Mouse (Mus musculus): ENCODE measurements around the gene Tcf19. TPM values are rescaled to one million over a fixed set of nuclear protein-coding genes. Genes with fewer than 3 reads are reported as not detected.

Tcf19 gene
- polyA plus RNA-seq (2015; fragmentation: Nextera tagmentation; extraction: Ambion mirVana), result 48.8 and 53.2 TPM in 2 replicates

DNA sequence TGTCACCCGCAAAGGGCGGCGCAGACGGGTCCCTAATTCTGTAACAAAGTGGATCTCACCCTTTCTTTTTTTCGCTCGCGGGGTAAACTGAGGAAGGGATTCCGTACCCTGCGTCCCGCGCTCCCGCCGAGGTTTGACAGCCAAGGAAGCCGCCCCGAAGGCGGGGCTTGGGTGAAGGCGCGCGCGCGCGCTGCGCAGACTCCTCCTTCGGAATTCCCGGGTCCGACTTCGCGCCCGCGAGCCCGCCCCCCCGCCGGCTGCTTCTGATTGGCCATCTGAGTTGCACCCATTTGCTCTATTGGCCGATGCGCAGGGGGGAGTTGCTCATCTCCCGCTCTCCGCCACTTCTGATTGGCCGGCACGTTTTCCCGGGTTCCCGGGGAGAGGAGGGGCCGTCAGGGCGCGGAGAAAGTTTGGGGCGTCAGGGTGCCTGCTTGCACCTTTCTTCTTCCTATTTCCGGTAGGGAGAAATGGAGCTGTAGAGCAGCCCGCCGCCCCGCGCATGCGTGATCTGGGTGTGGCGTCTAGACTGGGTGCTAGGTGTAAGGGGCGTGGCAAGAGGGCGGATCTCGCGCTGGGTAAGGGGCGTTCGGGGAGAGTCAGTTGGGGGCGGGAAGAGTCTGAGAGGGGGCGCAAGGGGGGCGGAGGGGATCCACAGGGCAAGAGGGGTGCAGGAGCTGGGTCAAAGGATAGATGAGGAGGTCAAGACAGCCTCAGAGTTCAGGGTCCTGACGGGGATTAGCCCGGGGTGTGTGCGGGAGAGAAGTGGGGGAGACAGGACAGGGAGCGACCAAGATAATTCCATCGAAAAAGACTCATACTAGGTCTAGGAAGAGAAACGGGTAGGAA, at the start of gene Tcf19, which contains the start of gene Cchcr1:
Gene Tcf19 (minus strand): TSS at position 173 of the 849 bp plus-strand sequence.
Gene Cchcr1 (plus strand): TSS at position 449 of the 849 bp plus-strand sequence.
- H3K36me3 ChIP-seq, result peaks cover 42% of the 10 kb centered on the region

DNA sequence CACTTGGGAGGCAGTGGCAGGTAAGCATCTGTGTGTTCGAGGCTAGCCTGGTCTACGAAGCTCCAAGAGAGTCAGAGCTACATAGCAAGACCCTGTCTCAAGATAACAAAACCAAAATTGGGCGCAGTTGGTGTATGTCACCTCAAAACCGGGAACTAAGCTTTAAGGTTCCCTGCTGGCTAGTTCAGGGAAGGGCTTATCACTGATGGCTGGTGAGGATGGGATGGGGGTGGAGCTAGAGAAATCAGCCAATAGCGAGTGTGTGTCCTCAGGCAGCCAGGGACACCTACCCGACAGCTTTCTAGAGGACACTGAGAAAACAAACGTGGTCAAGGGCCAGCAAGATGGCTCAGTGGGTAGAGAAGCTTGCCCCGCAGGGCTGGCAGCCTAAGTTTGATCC, 41.6 kb upstream of the Tcf19 start:
- no peak overlapping the region for H3K27ac ChIP-seq (replicated peaks)
- no peak for ATAC-seq (ENCODE audit: extremely low read depth, insufficient number of reproducible peaks, low FRiP score, low TSS enrichment)
- H3K4me2 ChIP-seq, result no peak overlapping the region
- no peaks in the 10 kb centered on the region for H3K27me3 ChIP-seq (replicated peaks)
- 47% methylated on average over 8 of the region's 8 CpGs for WGBS
- 0 out of 2 replicates have a peak, but pooled peaks cover 3% of the 10 kb centered on the region for H3K4me1 ChIP-seq
- H3K9ac ChIP-seq, result no peak overlapping the region
- H3K36me3 ChIP-seq, result no peaks in the 10 kb centered on the region
- no peak overlapping the region for H3K4me3 ChIP-seq
- no peaks in the 10 kb centered on the region for H3K9me3 ChIP-seq

More for the DNA sequence above, at the start of gene Tcf19, which contains the start of gene Cchcr1:
- ATAC-seq (ENCODE audit: extremely low read depth, insufficient number of reproducible peaks, low FRiP score, low TSS enrichment), result peak; percentile 93
- peak within 1 kb of the TSS; percentile 63 for H3K27ac ChIP-seq (replicated peaks)
- peak within 1 kb of the TSS; percentile 84 for H3K9ac ChIP-seq
- H3K4me2 ChIP-seq, result peak within 1 kb of the TSS; percentile 76
- H3K4me1 ChIP-seq, result peaks cover 35% of the 10 kb centered on the region
- peak within 1 kb of the TSS; percentile 67 for H3K4me3 ChIP-seq
- H3K27me3 ChIP-seq (replicated peaks), result no peaks in the 10 kb centered on the region
- H3K9me3 ChIP-seq, result no peaks in the 10 kb centered on the region
- WGBS, result under 1% methylated on average over 66 of the region's 67 CpGs

DNA sequence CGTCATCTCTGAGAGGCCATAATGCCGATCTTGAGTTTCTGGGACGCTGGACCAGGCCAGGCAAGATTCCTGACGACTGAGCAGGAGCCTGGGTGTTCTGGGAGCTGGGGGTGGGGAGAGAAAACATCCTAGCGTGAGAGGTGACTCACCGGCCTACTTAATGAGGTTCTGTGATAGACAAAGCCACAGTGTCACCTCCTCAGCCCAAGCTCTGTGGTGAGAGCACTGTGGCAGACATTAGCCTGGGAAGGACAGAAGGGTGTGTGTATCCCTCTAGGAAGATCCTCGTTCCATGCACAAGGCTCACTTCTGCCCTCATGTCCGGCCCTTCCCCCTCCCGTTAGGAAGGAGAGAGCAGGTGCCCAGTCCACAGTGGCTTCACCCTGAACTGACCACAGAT, 40.7 kb upstream of the Tcf19 start:
- Histone ChIP-seq H3K4me3 (no peak overlapping the region), H3K36me3 (no peaks in the 10 kb centered on the region), H3K9ac (no peak overlapping the region), H3K27ac (replicated peaks) (no peak overlapping the region), H3K4me2 (no peak overlapping the region), H3K9me3 (no peaks in the 10 kb centered on the region), H3K4me1 (peaks cover 3% of the 10 kb centered on the region; the same call in 1 of the 2 replicates), H3K27me3 (replicated peaks) (no peaks in the 10 kb centered on the region)
- WGBS, result 59% methylated on average over 9 of the region's 9 CpGs
- ATAC-seq (ENCODE audit: extremely low read depth, insufficient number of reproducible peaks, low FRiP score, low TSS enrichment), result no peak

DNA sequence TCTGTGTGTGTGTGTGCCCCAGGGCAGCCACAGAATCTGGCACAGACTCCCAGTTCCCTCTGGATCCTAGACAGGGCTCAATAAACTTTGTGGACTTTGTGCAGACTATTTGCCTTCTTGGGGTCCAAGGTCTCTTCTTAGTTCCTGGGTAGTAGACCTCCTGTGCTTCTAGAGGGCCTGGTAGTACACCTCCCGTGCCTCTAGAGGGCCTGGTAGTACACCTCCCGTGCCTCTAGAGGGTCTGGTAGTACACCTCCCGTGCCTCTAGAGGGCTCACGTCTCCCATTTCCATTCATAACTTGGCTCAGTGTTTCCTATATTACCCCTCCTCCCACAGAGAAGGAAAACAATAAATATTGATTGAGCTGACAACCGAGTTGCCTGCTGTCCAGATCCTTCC, 40.2 kb upstream of the Tcf19 start:
- no peaks in the 10 kb centered on the region for H3K9me3 ChIP-seq
- H3K4me2 ChIP-seq, result no peak overlapping the region
- no peak overlapping the region for H3K27ac ChIP-seq (replicated peaks)
- no peaks in the 10 kb centered on the region for H3K27me3 ChIP-seq (replicated peaks)
- no peak overlapping the region for H3K9ac ChIP-seq
- H3K4me3 ChIP-seq, result no peak overlapping the region
- ATAC-seq (ENCODE audit: extremely low read depth, insufficient number of reproducible peaks, low FRiP score, low TSS enrichment), result no peak
- WGBS, result 27% methylated on average over 5 of the region's 5 CpGs
- H3K36me3 ChIP-seq, result no peaks in the 10 kb centered on the region
- peaks cover 8% of the 10 kb centered on the region for H3K4me1 ChIP-seq

DNA sequence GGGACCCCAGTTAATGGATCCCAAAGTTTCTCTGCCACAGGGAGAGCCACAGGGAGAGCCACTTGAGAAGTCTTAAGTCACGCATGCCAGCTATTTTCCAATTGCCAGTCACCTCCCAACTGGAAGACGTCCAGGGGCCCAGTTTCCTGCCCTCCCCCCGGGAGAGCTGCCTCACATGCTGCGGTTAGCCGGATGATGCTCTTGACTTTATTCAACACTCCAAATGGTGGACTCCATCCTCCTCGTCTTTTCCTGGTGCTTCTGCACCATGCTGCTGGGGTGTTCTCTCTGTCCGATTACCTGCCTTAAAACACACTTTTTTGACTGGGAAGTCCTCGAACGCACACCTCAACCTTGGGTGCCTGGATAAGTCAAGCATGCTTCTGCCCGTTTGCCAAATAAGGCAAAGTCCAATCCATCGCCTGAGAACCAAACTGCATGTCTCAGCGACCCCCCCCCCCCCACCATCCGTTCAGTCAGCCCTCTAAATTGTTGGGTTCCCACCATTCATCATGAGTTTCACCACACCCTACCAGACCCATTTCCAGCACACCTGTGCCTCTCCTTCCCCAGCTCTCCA, 39.7 kb upstream of the Tcf19 start:
- Histone ChIP-seq H3K4me1 (peaks cover 14% of the 10 kb centered on the region), H3K27ac (replicated peaks) (no peak overlapping the region), H3K36me3 (no peaks in the 10 kb centered on the region), H3K4me3 (no peak overlapping the region), H3K4me2 (no peak overlapping the region), H3K9ac (no peak overlapping the region), H3K27me3 (replicated peaks) (no peaks in the 10 kb centered on the region), H3K9me3 (no peaks in the 10 kb centered on the region)
- 81% methylated on average over 13 of the region's 13 CpGs for WGBS
- no peak for ATAC-seq (ENCODE audit: extremely low read depth, insufficient number of reproducible peaks, low FRiP score, low TSS enrichment)

DNA sequence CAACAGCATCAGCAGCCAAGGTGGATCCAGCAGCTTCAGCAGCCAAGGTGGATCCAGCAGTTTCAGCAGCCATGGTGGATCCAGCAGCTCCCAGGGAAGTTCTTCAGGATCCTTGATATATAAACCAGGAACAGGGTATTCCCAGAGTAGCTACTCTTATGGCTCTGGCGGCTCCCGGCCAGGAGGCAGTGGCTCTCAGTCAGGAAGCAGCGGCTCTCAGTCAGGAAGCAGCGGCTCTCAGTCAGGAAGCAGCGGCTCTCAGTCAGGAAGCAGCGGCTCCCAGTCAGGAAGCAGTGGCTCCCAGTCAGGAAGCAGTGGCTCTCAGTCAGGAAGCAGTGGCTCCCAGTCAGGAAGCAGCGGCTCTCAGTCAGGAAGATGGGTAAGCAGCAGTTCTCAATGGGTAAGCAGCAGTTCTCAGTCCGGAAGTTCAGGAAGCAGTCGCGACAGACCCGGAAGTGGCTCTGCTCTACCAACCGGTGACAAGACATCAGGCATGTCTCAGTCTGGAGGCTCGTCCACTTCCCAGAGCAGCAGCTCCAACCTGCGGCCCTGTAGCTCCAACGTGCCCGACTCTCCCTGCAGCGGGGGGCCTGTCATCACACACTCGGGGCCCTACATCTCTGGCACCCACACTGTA, 38.3 kb upstream of the Tcf19 start:
- no peaks in the 10 kb centered on the region for H3K9me3 ChIP-seq
- H3K27ac ChIP-seq (replicated peaks), result no peak overlapping the region
- no peak overlapping the region for H3K4me3 ChIP-seq
- no peak for ATAC-seq (ENCODE audit: extremely low read depth, insufficient number of reproducible peaks, low FRiP score, low TSS enrichment)
- peaks cover 28% of the 10 kb centered on the region for H3K4me1 ChIP-seq
- no peaks in the 10 kb centered on the region for H3K27me3 ChIP-seq (replicated peaks)
- H3K9ac ChIP-seq, result no peak overlapping the region
- 84% methylated on average over 18 of the region's 18 CpGs for WGBS
- H3K4me2 ChIP-seq, result no peak overlapping the region
- no peaks in the 10 kb centered on the region for H3K36me3 ChIP-seq

DNA sequence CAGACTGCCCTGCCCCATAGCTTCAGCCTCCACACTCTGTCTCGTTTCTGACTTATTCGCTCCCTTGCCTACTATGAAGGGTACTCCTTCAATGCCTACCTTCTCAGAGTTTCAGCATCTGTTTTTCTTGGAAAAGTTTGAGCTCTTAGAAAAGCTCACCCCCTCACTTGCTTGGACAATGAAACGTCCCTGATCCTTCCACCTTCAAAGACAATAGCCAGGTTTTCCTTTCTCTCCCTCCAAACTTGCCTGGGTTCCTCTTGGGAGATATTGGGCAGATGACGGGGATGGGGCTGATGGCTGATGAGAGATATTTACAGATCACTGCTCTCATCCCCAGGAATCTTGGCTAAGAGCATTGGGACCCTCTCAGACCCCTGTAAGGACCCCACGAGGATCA, 37.7 kb upstream of the Tcf19 start:
- no peak overlapping the region for H3K27ac ChIP-seq (replicated peaks)
- H3K9me3 ChIP-seq, result no peaks in the 10 kb centered on the region
- no peaks in the 10 kb centered on the region for H3K27me3 ChIP-seq (replicated peaks)
- no peak overlapping the region for H3K9ac ChIP-seq
- peaks cover 33% of the 10 kb centered on the region for H3K4me1 ChIP-seq
- ATAC-seq (ENCODE audit: extremely low read depth, insufficient number of reproducible peaks, low FRiP score, low TSS enrichment), result no peak
- no peak overlapping the region for H3K4me3 ChIP-seq
- H3K36me3 ChIP-seq, result no peaks in the 10 kb centered on the region
- WGBS, result 75% methylated on average over 5 of the region's 5 CpGs
- H3K4me2 ChIP-seq, result no peak overlapping the region

DNA sequence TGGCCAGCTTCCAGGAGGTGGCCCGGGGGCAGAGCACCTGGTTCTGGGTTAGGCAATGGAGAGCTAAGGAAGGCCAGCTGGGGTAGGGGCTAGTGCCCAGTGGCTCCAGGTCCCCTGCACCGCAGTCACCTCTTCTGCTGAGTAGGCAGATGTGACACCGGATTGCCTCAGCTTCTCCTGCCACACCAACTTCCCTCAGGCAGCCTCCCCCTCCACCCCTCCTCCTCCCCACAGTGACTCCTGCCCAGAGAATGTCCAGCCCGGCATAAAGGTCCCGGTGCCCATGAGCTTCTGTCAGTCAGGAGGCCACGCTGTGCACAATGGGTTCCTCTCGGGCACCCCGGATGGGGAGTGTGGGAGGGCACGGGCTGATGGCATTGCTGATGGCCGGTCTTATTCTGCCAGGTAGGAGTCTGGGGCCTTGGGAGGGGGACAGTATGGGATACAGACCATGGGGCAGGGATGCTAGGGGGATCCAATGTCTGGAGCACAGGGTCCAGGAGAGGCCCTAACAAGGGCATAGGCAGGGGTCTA, 35.3 kb upstream of the Tcf19 start, which contains the start of gene Cdsn:
Gene Cdsn (plus strand): TSS at position 248 of the 534 bp plus-strand sequence.
- Histone ChIP-seq H3K4me1 (peaks cover 50% of the 10 kb centered on the region), H3K27me3 (replicated peaks) (no peaks in the 10 kb centered on the region), H3K27ac (replicated peaks) (peak within 1 kb of the TSS; percentile 99), H3K4me3 (no peak within 1 kb of the TSS), H3K4me2 (no peak within 1 kb of the TSS), H3K36me3 (no peaks in the 10 kb centered on the region), H3K9me3 (no peaks in the 10 kb centered on the region), H3K9ac (peak within 1 kb of the TSS; percentile 66)
- WGBS, result 66% methylated on average over 10 of the region's 10 CpGs
- ATAC-seq (ENCODE audit: extremely low read depth, insufficient number of reproducible peaks, low FRiP score, low TSS enrichment), result no peak

DNA sequence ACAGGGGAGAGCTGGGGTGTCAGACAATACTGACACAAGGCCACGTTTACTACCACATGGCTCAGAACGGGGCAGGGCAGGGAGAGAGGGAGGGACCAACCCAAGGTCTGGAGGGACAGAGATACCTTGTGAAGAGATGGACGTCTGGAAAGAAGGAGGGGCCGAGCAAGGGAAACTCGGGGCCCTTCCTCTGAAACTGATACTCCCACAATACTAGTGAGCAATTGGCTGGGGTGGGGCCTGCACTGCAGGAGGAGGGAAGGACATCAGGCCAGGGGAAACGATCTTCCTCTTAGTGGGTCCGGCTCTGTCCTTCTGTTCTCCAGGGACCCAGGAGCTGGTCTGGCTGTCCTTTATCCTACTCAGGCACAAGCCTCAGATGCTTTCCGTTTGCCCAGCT, 34.2 kb upstream of the Tcf19 start:
- H3K4me2 ChIP-seq, result no peak overlapping the region
- ATAC-seq (ENCODE audit: extremely low read depth, insufficient number of reproducible peaks, low FRiP score, low TSS enrichment), result no peak
- no peaks in the 10 kb centered on the region for H3K9me3 ChIP-seq
- H3K4me3 ChIP-seq, result no peak overlapping the region
- H3K36me3 ChIP-seq, result no peaks in the 10 kb centered on the region
- H3K27ac ChIP-seq (replicated peaks), result peak overlapping the region; percentile 99
- peaks cover 48% of the 10 kb centered on the region for H3K4me1 ChIP-seq
- H3K9ac ChIP-seq, result peak overlapping the region; percentile 66
- 53% methylated on average over 8 of the region's 8 CpGs for WGBS
- no peaks in the 10 kb centered on the region for H3K27me3 ChIP-seq (replicated peaks)

DNA sequence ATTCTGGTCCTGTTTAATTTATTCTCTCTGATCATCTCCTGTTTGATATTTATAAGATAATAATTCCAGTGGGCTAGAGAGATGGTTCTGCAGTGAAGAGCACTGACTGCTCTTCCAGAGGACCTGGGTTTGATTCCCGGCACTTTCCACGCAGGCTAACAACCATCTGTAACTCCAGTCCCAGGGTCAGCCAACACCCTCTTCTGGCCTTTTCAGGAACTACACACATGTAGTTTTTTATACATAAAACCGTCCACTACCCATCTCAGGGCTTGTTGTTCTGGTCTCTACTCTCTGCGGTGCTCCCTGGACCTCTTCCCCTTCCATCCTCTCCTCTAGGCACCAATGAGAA, 33.5 kb upstream of the Tcf19 start:
- H3K9me3 ChIP-seq, result no peaks in the 10 kb centered on the region
- peaks cover 48% of the 10 kb centered on the region for H3K4me1 ChIP-seq
- peak overlapping the region; percentile 33 for H3K4me3 ChIP-seq
- WGBS, result 90% methylated on average over 4 of the region's 4 CpGs
- peak overlapping the region; percentile 99 for H3K27ac ChIP-seq (replicated peaks)
- ATAC-seq (ENCODE audit: extremely low read depth, insufficient number of reproducible peaks, low FRiP score, low TSS enrichment), result no peak
- peak overlapping the region; percentile 60 for H3K4me2 ChIP-seq
- H3K36me3 ChIP-seq, result no peaks in the 10 kb centered on the region
- no peaks in the 10 kb centered on the region for H3K27me3 ChIP-seq (replicated peaks)
- H3K9ac ChIP-seq, result peak overlapping the region; percentile 77

DNA sequence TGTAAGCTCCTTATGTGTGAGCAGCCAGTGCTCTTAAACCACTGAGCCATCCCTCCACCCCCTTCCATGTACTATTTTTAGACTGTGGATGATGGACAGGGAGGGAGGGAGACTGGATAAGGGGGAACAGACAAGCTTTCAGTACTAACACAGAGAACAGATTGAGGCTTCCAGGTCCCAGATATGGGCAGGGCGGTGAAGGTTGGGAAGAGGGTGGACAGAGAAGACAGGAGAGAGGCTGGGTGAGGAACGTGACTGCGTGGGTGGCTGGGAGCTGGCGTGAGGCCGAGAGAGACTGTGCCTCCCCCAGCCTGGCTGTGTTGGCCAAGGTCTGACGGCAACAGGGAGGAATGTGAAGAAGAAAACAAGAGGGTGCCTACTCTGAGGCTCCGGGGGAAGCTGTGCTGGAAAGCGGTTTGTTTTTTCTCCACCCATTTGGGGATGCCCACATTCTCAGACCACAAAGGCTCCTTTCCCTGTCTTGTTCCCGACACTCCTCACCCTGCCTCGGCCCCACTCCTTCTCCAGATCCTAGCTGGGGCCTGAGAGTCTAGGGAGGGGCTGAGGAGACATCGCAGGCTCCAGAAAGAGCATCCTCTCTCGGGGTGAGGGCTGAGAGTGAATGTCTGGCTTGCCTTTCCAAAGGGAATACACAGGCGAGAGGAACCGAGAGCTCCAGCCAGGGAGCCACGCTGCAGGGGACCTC, 33.0 kb upstream of the Tcf19 start:
- Histone ChIP-seq H3K9ac (peak overlapping the region; percentile 77), H3K27ac (replicated peaks) (peak overlapping the region; percentile 99), H3K36me3 (no peaks in the 10 kb centered on the region), H3K4me2 (peak overlapping the region; percentile 60), H3K9me3 (no peaks in the 10 kb centered on the region), H3K4me1 (peaks cover 48% of the 10 kb centered on the region), H3K27me3 (replicated peaks) (no peaks in the 10 kb centered on the region), H3K4me3 (peak overlapping the region; percentile 33)
- peak; percentile 80 for ATAC-seq (ENCODE audit: extremely low read depth, insufficient number of reproducible peaks, low FRiP score, low TSS enrichment)
- 14% methylated on average over 15 of the region's 15 CpGs for WGBS

All from heart, embryonic 13.5 days (tissue).